Mouse (Mus musculus): ENCODE measurements around the gene Art4. TPM values are rescaled to one million over a fixed set of nuclear protein-coding genes. Genes with fewer than 3 reads are reported as not detected.

Gene Art4
- total RNA-seq, 1 experiment from 2014 or later, result 7.4 TPM

DNA sequence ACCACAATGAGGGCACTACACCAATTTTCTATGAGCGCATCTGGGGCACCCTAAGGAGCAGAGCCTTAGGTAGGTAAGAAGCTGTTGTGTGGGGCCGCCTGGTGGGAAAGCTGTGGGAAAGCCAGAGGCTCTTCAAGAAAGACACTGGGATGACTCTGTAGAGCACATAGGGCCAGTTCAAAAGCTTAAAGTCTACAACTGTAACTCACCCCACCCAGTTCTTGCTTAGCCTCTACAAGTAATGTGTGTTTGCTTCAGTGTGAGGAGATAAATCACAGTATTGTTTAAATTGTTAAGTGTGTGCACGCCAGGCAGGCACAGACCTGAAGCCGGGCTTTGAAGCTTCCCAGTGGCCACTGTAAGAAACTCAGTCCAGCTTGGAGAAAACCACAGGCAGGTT is 8.6 kb upstream of the Art4 start:
- DNase-seq, result no peak

GRCm38 (mm10) chr6:136865360-136865759 is 7.8 kb upstream of the Art4 start:
- no peak for DNase-seq

DNA sequence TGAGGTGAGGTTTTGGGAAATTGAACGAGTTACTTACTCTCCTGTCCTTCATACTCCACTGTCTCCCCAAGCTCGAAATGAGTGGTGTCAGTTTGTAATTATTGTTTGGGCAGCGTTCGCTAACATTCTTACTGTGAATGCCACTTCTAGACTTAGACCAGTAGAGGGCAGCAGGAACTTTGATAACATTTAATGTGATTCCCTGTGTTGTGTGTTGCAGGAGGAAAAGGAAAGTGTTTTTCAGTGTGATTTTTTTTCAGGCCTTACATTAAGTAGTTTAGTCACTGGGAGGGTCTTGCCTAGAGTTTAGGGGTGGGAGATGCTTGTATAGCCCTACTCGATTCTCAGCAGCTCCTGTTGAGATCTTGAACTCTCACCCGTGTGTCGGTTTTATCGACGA is 3.5 kb upstream of the Art4 start:
- DNase-seq, result peak; percentile 39

DNA sequence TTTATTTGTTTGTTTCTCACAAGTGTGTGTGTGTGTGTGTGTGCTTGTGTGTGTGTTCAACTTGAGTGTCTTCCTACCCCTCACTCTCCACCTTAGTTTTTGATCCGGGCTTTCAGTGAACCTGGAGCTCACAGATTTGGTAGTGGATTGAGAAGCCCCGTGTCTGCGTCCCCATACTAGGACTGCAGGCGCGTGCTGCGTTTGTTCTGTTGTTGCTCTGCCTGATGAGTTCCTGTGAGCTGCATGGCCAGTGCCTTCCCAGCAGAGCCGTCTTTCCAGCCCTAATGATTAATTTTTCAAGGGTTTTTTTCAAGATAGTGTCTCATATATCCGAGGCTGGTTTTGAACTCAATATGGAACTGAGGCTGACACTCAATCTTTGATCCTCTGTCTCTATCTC is 887 bp upstream of the Art4 start:
- DNase-seq, result no peak

- DNase-seq, result no peak
These were observed 334 bp upstream of the Art4 start for GRCm38 (mm10) chr6:136857873-136858260.

GRCm38 (mm10) chr6:136856071-136856636 is 1.4 kb downstream of the Art4 start:
- peak; percentile 65 for DNase-seq

DNA sequence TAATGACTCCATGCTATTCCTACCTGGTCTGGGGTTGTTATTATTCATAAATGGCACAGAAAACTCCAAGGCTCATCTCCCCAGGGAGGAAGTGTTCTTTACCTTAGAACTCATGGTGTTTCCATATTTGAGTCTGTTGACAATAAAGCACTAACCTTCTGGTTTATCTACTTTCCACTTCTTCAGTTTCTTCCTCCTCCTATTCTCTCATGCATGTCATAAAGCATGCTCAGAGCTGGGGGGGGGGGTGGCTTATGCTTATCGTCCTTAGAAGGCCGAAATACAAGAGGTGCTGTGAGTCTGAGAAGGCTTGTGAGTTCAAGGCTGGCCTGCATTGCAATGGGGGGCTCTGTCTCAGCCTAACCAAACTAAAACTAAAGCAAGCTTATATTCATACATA is 2.4 kb downstream of the Art4 start:
- DNase-seq, result no peak

- DNase-seq, result no peak
These were observed 3.2 kb downstream of the Art4 start for GRCm38 (mm10) chr6:136854361-136854781.

DNA sequence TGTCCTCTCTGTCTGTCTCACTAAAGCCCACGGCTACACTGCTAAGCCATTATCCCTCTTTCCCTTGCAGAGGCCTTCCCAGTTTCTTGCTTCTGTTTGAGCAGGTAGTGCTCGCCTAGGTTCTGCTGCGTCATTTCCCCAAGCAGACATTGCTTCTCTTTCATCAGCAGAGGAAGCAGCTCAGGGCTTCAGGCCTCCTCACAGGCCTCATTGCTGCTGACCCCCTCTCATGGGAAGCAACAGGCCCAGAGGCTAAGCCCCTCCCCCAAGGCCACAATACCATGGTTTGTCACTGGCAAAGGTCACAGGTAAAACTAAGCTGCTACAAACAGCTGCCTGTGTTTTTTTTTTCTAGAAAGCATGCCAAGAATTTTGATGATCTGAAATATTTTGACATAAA is 4.8 kb downstream of the Art4 start:
- DNase-seq, result peak; percentile 38

GRCm38 (mm10) chr6:136852348-136852747 is 5.2 kb downstream of the Art4 start:
- no peak for DNase-seq

DNA sequence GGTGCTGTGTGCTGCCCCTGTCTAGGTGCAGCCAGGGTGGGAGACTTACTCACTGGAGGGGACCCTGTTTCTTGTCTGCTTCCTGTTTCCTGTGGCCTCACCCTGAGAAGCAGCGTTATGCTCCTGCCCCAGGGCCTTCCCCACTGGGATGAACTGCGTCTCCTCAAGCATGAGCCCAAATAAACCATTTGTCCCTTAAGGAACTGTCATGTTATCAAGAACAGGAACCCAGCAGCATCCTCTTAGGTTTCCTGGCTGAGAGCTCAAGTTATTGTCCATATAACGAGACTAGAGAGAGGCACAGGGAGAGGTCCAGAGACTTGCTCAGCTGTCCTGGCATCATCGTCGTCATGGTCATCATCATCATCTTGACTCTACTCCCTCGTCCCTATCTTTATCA is 7.3 kb downstream of the Art4 start:
- no peak for DNase-seq

GRCm38 (mm10) chr6:136848971-136849370 is 8.6 kb downstream of the Art4 start:
- DNase-seq, result no peak

- no peak for DNase-seq
These were observed 9.1 kb downstream of the Art4 start for GRCm38 (mm10) chr6:136848399-136848798.

DNA sequence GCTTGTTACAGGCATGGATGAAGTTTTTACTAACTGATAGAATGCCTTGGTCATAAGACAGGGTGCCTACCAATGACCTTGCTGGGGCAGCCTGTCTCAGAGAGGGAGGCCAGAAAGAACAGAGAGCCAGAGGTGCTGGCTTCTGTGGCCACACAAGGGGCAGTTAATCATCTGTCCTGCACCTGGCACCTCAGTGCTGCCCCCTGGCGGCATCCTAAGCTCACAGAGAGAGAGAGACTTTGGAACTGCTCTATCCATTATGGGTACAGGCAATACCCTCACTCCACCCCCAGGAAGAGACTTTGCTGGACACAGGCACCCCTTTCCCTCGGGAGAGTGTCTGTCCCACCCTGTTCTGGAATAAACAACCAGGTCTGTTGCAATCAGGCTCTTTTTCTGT is 9.7 kb downstream of the Art4 start:
- DNase-seq, result peak; percentile 83

GRCm38 (mm10) chr6:136847267-136847666 is 10.3 kb downstream of the Art4 start:
- DNase-seq, result no peak

DNA sequence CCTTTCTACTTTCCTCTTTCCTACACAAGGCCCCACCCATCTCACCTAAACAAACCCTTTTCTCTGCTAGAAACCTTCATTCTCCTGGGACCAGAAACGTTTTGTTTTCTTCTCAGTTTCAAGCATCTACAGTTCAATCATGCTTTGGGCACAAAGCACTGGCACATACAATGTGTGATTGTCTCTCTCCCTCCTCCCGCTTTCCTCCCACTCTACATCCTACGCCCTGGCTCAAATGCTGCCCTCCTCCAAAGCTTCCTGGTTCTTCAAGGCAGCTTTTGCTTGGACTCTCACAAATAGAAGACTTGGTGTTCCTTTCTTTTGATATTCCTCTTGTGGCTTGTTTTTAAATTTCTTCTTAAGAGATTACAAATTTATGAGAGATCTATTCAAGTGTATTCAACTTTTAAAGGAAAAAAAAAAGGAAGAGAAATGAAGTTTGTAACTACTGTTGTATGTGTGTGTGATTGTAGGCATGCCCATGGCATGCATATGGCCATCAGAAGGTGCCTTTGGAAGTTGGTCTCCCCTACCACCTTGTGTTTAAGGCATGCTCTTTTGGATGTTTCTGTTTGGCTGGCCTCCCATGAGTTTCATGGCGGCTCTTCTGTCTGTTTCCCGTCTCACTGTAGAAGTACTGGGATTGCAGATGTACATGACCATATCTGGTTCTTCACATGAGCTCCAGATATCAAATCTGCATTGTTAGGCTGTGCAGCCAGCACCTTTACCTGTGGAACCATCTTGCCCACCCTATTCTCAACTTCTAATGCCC is 11.6 kb downstream of the Art4 start:
- no peak for DNase-seq

DNA sequence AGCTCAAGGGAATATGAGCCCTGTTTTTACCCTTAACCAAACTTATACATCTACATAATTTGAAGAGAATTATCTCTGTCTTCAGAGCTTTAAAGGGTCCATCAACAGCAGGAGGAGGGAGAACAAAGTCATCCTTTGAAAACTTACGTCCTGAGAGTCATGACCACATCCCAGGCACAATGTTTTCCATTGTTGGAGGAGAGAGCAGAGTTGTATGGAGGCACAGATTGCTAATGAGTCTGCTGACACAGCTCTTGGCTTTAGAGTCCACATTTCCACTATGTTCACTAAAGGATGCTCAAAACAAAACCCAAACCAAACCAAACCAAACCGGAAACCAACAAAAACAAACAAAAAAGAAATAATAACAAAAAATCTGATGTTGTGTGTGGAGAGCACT is 12.6 kb downstream of the Art4 start:
- DNase-seq, result no peak

DNA sequence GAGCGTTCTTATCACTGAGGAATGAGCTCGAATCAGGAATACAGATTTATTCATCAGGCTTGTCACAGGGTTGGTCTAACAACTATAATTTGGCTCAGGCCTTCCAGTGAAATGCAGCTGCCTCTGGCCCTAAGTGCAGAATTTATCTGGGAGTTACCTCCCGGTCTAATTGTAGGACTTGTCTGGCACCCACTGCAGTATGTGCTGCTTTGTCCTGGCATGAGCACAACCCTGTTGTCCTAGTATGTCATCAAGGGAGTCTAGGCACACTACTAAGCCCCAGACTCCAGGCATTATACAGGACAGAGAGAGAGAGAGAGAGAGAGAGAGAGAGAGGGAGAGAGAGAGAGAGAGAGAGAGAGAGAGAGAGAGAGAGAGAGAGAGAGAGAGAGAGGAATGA is 20.2 kb downstream of the Art4 start:
- no peak for DNase-seq

- DNase-seq, result no peak
These were observed 22.2 kb downstream of the Art4 start, which contains the start of gene Smco3 for GRCm38 (mm10) chr6:136835352-136835751. Gene Smco3, minus strand, starts transcription at chr6:136835452.

GRCm38 (mm10) chr6:136831712-136832111 is 25.8 kb downstream of the Art4 start:
- DNase-seq, result no peak

DNA sequence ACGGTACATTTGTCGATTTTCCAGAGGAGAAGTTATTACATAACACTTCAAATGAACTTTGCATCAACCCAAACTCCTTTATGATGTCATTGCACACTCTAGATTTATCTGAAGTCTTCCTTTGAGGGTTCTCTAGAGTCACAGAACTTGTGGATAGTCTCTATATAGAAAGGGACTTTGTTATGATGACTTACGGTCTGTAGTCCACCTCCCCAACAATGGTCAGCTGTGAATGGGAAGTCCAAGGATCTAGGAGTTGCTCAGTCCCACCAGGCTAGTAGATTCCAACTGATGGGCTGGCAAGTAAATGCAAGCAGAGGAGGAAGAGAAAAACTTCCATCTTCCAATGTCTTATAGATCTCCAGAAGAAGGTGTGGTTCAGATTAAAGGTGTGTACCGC is 28.9 kb downstream of the Art4 start:
- DNase-seq, result no peak

- peak; percentile 97 for DNase-seq
These were observed 29.5 kb downstream of the Art4 start, which contains the start of gene Wbp11 for GRCm38 (mm10) chr6:136827881-136828561. Gene Wbp11, minus strand, starts transcription at chr6:136828233.

GRCm38 (mm10) chr6:136827516-136827880 is 30.0 kb downstream of the Art4 start, which contains the start of gene BC049715:
Gene BC049715, plus strand, starts transcription at chr6:136827626.
- no peak for DNase-seq
